Mouse (Mus musculus) C3H10T1/2 (cell line): ENCODE results near the gene Gm14401. TPM values are rescaled to one million over a fixed set of nuclear protein-coding genes. Genes with fewer than 3 reads are reported as not detected.

Experiments
- polyA plus RNA-seq, 2 experiments: library from polyadenylated mRNA; unstranded; fragments of >200 nt; fragmentation: generic; extraction: Trizol; gene quantifications; one replicate each; pipeline ENCODE4 v1.2.1; 2012; ENCODE audit warnings: missing spikeins in 2 of 2

Gm14401 gene
- polyA plus RNA-seq: under 1 TPM; 0.02 to 0.06 TPM

GRCm38 (mm10) chr2:177073432-177074423 lies at the start of gene Gm14401:
TSS of gene Gm14401 (plus strand) at chr2:177074320.

Other genes starting within 250 kb of the Gm14401 start
- not detected for gene Gm14408, start 243.2 kb upstream of the Gm14401 start, polyA plus RNA-seq
- gene Gm14296, start 146.5 kb upstream of the Gm14401 start, polyA plus RNA-seq: 1 to 10 TPM in 1 of 2 experiments, under 1 TPM in 1; 0.43 to 2.0 TPM
- gene Gm14419, start 73.4 kb upstream of the Gm14401 start, polyA plus RNA-seq: 1 to 10 TPM in 1 of 2 experiments, under 1 TPM in 1; 0.21 to 3.4 TPM
- 1 to 10 TPM in 1 of 2 experiments, under 1 TPM in 1; 0.64 to 6.0 TPM for gene Gm14410, start 132.1 kb downstream of the Gm14401 start, polyA plus RNA-seq
- gene Gm14409, start 192.7 kb downstream of the Gm14401 start, polyA plus RNA-seq: under 1 TPM in 1 of 2 experiments, not detected in 1; 0.06 TPM
- under 1 TPM in 1 of 2 experiments, not detected in 1; 0.07 TPM for gene Gm14412, start 250.0 kb downstream of the Gm14401 start, polyA plus RNA-seq